Mouse (Mus musculus) myocyte (in vitro differentiated cells): ENCODE results near the gene Aen.

ENCODE experiments used
- MAX ChIP-seq: IDR thresholded peaks from one replicate; pipeline ENCODE4 v1.6.1; 2011; ENCODE audit warnings: low read depth, mild to moderate bottlenecking, control low read depth
- MYOG ChIP-seq, 3 experiments: IDR thresholded peaks; one replicate each; pipeline ENCODE4 v1.6.1; 2011; ENCODE audit warnings: control low read depth in 2 of 3, low read depth in 2 of 3, mild to moderate bottlenecking in 2 of 3; ENCODE audit not compliant: insufficient read length in 2 of 3, control insufficient read depth in 1 of 3, insufficient read depth in 1 of 3
- POLR2A ChIP-seq: IDR thresholded peaks from one replicate; pipeline ENCODE4 v1.6.1; 2011; ENCODE audit warnings: low read depth, mild to moderate bottlenecking, control low read depth, moderate library complexity; ENCODE audit not compliant: insufficient read length
- TCF12 ChIP-seq: IDR thresholded peaks from one replicate; pipeline ENCODE4 v1.6.1; 2011; ENCODE audit warnings: mild to moderate bottlenecking, control low read depth; ENCODE audit not compliant: poor library complexity, insufficient read depth, severe bottlenecking
- USF1 ChIP-seq: IDR thresholded peaks from one replicate; pipeline ENCODE4 v1.6.1; 2011; ENCODE audit warnings: low read depth, mild to moderate bottlenecking, control low read depth, moderate library complexity

GRCm38 (mm10) chr7:78918686-78919085, 23.0 kb downstream of the Aen start:
- TF ChIP-seq MAX, result no peak
- TF ChIP-seq POLR2A, result no peak
- no peak for TF ChIP-seq MYOG (IDR thresholded peaks at IDR 0.05; ENCODE audit: control insufficient read depth in 1 of 3, insufficient read depth in 1 of 3, insufficient read length in 2 of 3, low read depth in 2 of 3)
- no peak for TF ChIP-seq USF1
- no peak for TF ChIP-seq TCF12
